Mouse (Mus musculus): Measurements from ENCODE around the gene Ube4b.

Ube4b gene

DNA sequence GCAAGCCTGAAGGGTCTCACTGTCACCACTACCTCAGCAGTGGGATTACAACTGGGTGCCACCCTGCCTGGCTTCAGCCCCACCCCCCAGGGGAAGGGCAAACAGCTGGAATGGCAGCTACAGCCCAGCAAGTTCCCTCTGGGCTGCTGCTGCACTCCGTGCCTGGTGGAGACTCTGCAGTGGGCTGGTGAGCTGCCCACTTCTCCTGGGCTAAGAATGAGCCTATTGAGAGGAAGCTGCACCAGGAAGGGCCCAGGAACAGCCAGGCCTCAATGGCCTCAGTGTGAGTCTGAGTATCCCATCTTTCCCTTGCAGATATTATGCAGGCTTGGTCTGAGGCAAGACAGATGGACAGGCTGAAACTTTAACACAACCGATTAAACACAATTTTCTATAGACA is 88.4 kb downstream of the Ube4b start:
- DNase-seq (ENCODE audit: low read depth, low spot score) = peak; percentile 60

DNA sequence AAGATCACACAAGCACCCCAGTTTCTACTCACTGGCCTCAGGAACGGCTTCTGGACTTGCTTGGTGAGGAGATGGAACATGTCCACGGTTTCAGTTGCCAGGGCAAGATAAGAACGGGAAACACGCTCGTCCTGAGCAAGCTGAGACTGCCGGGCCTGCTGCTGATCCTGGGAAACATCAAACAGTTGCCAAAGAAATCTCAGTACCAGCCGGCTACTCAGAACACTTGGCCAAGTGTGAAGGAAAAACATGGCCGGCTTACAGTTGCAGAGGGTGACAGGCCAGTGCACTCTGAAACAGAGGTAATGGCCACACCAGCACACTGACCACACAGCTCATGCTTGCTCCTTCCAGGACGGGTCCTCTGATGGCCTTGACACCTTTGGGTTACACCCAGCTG is 89.2 kb downstream of the Ube4b start:
- DNase-seq (ENCODE audit: low read depth, low spot score) = no peak

DNA sequence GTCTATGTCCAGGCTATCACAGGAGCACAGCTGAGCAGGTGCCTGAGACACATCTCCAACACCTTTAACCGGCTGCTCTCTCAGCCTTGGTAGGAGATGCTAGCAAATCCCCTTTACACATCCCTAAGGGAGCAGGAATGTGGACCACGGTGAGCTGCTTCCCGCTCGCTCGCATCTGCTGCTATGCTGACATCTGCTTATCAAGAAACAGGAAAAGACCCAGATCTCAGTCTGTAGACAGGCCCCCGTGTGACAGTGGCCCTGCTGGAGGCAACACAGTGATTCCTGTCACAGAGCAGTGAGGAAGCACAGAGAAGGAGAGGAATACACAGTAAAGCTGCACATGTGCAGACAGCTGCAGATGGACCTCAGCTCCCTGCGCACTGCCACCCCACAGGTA is 90.2 kb downstream of the Ube4b start:
- no peak for DNase-seq (ENCODE audit: low read depth, low spot score)

DNA sequence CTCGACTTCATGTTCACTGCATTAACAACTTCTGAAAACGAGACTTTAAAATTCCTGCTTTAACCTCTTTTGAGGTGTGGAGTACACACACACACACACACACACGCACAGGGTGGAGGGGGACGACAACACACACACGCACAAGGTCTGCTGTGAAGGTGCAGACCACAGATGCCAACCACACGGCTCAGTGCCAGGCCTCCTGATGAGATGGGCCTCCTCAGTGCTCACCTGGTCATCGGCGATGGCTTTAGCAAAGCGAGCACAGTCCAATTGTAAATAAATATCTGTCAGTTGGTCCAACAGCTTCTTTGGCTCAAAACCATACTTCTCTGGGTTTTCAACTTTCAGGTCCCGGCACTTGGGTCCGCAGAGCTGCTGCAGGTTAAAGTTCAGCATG is 91.7 kb downstream of the Ube4b start:
- no peak for DNase-seq (ENCODE audit: low read depth, low spot score)

DNA sequence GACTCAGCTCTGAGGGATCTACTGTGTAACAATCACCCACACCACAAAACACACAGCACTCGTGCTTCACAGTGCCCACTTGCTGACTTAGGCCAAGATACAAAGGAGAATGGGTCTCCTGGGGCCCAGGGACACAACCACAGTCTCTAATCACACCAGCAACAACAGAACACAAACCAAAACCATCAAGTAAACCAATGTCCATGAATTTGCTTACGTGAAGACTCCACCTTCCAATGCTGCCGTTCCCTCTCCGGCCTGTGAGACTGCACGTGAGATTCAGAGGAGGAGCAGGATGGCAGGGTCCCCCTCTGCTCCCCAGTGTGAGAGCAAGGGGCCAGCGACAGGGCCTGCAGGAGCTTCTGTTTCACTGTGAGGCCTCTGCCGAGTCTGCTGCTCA is 93.8 kb downstream of the Ube4b start:
- DNase-seq (ENCODE audit: low read depth, low spot score) = no peak

DNA sequence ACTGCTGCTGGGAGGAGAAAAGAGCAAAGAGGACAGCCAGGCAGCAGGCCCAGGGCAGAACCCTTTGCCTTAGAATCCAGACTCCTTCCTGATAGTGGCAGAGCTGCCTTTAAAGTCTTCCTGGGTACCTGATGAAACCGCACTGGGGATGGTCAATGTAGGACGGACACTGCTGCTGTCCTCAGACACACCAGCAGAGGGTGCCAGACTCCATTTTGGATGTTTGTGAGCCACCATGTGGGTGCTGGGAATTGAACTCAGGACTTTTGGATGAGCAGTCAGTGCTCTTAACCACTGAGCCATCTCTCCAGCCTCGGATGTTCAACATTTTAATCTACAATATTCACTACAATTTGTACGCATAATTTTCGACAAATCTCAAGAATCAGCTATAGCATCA is 96.1 kb downstream of the Ube4b start:
- no peak for DNase-seq (ENCODE audit: low read depth, low spot score)

DNA sequence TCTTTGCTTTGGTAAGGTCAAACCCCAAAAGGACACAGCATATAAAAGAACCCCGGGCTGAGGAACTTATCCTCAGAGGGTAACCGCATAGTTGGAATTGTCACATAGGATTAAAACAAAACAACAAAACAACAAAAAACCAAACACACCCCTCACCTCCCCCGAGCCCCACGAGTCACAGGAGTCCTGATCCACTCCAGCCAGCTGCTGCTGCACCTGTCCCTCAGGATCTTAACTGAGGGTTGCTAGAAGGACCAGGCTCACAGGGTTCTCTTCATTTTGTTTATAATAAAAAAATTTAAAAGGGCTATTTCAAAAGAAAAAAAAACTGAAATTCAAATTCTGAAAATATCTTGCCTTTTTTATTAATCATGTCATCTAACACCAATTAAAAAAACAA is 97.8 kb downstream of the Ube4b start:
- DNase-seq (ENCODE audit: low read depth, low spot score) = no peak

DNA sequence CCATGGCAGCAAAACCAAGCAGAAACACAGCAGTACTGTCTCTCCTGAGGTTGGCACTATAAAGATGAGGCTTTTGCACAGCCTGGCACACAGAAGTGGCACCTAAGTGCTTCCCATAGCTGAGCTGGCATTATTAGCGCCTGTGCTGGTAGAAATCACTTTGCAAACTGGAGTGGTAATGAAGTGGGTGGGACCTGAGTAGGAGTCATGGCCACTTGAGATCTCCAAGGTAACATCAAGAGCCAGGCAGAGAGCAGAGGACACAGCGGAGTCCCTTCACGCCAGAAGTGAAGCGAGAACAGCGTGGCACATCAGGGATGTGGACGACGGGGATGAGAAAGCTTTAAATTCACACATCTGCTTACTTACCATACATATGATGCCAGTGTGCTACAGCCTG is 99.3 kb downstream of the Ube4b start:
- no peak for DNase-seq (ENCODE audit: low read depth, low spot score)

DNA sequence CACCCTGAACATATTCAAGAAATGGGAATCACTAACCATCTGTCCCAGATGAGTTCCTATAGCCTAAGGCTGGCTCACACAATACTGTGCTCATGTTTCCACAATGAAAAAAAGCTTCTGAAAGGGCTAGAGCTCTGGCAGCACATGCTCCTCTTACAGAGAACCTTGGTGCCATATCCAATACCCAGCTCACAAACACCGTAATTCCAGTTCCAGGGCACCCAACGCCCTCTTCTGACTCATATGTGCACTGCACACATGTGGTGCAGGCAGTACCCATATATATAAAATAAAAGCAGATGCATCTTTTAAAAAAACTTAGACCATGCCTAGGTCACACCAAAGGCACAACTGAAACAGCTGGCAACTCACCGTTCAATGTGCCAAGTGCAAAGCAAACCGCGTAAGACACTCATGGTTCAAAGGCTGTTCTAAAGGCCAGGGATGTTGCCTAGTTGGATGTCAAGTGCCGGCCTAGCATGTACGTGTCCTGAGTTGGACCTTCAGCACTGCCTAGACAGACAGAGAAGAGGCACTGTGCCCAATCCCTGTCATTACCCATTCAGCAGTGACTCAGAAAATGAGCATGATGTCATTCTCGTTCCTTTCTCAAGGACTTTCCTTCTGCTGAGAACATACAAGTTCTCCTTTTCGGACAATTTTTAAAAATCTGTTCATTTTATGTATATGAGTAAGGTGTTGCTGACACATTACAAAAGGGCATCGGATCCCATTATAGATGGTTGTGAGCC is 101.0 kb downstream of the Ube4b start:
- no peak for DNase-seq (ENCODE audit: low read depth, low spot score)

DNA sequence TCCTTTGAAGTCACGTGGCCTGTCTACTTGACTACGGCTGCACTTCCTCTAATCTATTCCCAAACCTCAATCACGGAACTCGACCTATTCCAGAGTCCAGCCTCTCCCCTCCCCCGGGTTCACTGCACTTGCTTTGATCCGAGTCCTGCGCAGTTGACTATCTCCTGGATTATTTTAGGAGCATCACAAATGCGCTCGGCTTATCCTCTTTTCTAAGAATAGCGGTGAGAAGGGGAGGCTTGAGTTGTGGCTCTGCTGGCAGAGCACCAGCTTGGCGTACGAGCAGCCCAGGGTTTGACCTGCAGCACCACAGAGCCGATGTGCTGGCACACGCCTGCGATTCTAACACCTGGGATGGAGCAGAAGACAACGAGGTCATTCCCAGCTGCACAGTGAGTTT is 102.8 kb downstream of the Ube4b start:
- no peak for DNase-seq (ENCODE audit: low read depth, low spot score)

DNA sequence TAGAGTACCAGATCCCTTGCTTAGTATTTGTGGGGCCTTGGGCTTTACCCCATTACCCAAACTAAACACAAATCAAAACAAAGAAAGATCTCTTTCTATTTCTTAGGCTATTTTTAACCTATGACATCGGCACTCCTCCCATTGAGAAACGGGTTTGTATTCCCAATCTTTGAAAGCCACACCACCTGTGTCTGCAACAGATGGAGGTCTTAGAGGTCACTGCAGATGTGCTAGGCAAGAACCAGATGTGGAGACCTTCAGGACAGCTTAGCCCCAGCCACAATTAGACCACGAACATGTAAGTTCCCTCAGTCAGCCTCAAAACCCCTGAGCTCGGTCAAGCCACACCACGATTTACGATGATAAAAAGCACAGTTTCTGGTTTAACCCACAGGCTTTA is 103.8 kb downstream of the Ube4b start:
- no peak for DNase-seq (ENCODE audit: low read depth, low spot score)

DNA sequence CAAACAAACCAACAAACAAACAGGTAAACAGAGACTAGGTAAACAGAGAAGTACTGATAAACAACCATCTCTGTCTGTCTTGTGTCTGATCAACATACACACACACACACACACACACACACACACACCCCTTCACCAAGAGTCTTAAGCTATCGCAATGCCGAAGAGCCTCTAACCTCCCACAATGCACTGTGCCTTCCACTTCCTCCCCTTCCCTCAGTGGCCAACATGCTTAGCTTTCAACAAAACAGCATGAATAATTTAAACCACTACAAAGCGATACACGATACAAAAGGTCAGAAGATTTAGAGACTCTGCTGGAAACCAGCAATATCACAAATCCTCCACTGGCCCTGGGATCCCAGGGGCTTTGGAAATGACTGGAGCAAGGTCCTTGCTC is 104.3 kb downstream of the Ube4b start:
- DNase-seq (ENCODE audit: low read depth, low spot score) = no peak

DNA sequence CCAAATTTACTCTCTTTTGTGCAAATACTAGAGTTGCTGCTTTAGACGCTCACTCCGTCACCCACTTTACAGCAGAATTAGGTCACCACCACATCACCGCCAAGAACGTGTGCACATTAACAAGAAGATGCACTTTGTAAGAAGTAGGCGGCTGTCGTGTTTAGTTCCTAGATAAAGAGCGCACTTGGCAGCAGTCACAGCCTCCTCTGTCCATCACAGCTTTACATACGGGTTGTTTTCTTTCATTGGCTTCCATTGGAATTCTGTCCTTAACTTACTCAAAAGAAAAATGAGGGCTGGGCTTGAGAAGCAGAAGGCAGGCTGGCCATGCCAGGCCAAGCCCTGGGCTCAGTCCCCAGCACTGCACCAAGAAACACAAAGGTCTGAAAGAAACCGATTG is 107.5 kb downstream of the Ube4b start:
- DNase-seq (ENCODE audit: low read depth, low spot score) = no peak

DNA sequence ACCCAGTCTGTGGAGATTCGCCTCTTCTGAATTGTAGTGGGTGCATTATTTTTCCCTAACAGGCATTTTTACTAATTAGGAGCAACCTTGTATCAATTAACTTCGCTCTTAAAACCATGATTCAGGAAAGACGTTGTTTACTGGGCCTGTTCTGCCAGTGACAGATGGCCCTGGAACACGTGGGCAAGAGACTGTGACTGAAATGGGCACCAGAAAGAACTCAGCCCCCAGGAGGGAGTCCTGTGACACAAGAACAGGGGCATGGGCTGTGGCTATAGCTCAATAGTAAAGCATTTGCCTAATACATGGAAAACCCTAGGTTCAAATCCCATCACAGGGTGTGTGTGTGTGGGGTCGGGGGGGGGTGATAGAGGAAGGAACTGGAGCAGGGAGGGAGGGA is 109.2 kb downstream of the Ube4b start:
- no peak for DNase-seq (ENCODE audit: low read depth, low spot score)

DNA sequence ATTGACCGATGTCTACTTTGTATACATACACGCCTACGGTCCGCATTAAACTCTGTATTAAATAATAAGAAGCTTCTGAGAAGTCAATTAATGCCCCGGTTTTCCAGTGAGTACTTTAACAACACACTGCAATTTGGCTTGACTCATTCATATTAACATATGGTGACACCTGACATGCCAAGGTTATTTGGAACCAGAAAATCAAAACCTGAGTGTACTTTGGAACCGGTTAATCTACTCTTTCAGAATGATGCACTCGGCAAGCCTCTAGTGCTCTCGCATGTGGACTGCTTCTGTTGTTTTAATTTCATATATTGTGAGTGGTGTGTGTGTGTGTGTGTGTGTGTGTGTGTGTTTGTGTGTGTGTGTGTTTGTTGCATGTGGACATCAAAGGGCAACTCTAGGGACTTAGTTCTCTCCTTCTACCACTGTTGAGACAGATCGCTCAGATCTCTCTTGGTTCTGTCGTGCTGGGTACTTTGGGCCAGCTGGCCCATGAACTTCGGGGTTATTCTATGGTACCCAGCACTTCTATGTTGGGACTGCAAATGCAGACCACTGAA is 112.2 kb downstream of the Ube4b start:
- no peak for DNase-seq (ENCODE audit: low read depth, low spot score)

DNA sequence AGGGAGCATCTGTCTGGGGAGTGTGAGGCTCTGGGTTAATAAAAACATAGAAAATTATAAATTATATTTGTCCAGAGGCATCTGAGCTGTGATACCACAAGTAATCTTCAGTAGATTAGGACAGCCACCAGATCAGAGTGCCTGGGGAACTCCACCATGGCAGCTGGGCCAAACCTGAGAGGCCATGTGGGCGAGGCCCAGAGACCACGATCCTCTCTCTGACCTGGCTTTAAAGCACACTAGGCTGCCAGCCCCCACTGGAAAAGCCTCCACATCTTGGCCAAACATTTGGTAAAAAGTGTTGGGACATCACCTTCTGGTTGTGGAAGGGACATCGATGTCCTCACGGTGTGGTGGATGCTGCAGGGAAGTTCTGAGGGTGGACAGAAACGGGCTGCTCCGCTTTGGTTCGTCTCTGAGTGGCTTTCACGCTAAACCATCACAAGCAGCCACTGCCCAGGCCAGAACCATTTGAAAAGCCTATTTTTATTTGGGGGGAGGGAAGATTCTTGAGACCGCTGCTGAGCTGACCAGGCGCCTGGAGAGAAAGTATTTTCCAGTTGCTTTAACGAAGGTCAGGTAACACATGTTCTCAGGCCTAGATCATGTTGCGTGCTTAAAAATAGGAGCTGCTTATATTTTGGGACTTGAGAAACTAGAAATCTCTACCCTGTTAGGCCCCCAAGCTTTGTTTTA is 112.8 kb downstream of the Ube4b start:
- DNase-seq (ENCODE audit: low read depth, low spot score) = no peak

DNA sequence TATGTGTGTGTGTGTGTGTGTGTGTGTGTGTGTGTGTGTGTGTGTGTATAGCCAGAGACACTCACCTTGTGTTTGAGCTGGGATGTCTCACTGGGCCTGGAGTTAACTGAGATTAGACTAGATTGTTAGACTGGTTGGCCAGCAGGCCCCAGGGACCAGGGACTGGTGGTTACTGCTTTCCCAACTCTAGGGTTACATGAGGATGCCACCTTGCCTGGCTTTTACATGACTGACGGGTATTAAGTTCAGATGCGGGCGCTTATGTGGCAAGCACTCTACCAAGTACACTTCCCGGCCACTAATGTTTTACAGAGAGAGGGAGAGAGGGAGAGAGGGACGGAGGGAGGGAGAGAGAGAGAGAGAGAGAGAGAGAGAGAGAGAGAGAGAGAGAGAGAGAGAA is 114.6 kb downstream of the Ube4b start:
- DNase-seq (ENCODE audit: low read depth, low spot score) = no peak

DNA sequence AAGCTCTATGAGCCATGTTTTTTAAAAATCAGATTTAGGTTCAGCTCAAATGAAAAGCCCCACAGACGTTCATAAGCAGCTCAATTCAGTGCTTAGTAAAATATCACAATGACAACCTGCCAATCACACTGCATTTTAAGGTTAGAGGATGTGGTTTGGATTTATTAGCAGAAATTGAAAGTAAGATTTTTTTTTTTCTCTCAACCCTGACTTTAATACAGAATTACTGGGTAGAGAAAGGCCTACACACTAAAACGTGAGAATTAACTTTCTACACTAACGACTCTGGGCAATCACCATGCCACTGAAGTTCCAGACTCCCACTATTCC is 118.1 kb downstream of the Ube4b start:
- DNase-seq (ENCODE audit: low read depth, low spot score) = no peak

DNA sequence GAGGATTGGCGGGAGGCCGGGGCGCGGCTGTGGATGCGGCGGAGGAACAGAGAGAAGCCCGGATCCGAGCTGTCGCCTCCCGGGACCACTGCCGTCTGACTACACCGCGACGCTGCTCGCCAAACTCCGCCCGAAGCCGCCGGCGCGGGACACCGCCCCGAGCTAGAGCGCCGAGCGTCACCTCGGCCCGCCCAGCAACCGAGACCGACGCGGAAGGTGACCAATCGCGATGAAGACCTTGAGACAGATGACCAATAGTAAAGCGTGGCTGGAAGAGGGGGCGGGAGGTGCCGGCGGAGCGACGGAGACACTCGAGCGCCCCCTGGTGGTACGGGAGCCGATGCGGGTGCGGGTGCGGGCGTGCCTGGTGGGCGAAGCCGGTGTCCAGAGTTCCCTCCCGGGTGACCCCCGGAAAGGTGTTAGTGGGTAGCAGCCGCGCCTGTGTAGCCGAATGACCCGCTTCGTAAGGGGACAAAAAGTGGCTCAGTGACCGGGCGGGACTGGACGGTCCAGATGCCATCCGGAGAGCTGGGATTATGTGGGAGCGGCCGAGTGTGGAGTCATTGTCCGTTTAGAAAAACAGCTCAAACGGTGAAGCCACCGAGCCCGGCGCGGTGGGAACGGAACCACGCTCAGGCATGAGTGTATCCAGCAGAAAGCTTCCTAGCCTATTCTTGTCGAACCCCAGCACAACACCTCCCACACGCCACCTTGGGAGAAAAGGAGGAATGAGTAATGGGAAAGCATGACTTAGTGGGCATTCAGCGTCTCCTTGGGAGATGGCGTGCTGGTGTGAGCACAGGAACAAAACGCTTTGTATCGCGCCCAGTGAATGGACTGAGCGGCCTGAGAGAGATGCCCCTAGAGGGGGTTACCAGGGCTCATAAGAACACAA is 118.7 kb downstream of the Ube4b start, which contains the start of gene Kif1b:
Gene Kif1b, minus strand, starts transcription at position 98 of the 895 bp plus-strand sequence.
- DNase-seq (ENCODE audit: low read depth, low spot score) = peak; percentile 95

DNA sequence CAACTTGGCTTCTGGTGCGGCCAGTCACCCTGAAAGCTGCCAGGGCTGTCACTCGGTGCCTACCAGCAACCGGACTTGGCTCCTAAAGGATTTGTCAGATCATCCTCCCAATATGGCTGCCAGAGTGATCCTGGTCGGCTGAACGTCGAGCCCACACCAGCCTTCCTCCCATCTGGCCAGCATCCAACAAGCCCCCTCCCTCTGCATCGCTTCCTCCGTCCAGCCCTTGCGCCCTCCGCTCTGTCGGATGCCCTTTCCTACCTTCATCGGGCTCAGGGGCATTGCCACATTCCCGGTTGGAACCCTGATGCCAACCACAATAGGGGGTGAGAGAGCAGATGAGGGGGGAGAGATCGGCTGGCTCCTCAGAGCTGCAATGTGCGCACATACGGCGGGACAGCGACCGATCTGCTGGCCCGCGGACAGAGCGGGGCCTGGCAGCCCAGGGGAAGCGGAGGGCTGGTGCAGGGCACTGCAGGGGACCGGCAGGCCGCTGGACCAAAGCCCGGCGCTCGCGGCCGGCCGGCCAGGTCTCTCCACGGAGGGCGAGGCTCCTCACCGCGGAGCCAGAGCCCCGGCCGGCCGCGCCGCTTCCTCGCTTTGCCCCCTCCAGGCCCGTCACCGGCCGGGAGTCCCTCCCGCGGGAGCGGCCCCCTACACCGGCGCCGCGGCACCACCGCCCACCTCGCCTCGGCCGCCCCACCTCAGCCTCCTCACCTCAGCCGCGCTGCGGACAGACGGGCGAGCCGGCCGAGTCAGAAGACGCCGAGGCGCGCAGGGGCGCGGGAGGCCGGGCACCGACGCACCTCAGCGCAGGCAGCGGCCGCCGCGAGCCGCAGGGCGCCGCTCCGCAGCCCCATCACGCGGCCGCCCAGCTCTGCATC is 119.6 kb downstream of the Ube4b start:
- DNase-seq (ENCODE audit: low read depth, low spot score) = peak; percentile 54
